Mouse (Mus musculus): ENCODE measurements at regions not wholly inside any gene's neighbourhood (a gene's known extent, or its start where the extent isn't known, plus 50 kb on each side); places are given as distances from the start of the nearest gene placed in this dataset.

GRCm38 (mm10) chr5:119389384-119389783 lies 281.1 kb upstream of the Tbx3 start:
- 82% methylated on average over 9 of the region's 9 CpGs for WGBS
- no peak overlapping the region for H3K27ac ChIP-seq
- H3K9me3 ChIP-seq (ENCODE audit: control insufficient read depth, low read length): no peaks in the 10 kb centered on the region
- no peak for ATAC-seq (ENCODE audit: low FRiP score)
- H3K4me2 ChIP-seq (replicated peaks): no peak overlapping the region
- no peak for DNase-seq (ENCODE audit: low spot score)
- H3K36me3 ChIP-seq (replicated peaks; ENCODE audit: control insufficient read depth, insufficient read depth): no peaks in the 10 kb centered on the region
- H3K4me1 ChIP-seq (replicated peaks; ENCODE audit: control insufficient read depth, insufficient read depth, low read length): no peaks in the 10 kb centered on the region
- H3K9ac ChIP-seq: no peak overlapping the region
- H3K4me3 ChIP-seq (replicated peaks; ENCODE audit: low read length): no peak overlapping the region
- H3K27me3 ChIP-seq (ENCODE audit: control insufficient read depth, insufficient read depth, low read length): no peaks in the 10 kb centered on the region; the same call in 1 of the 2 replicates

GRCm38 (mm10) chr5:119389857-119390256 lies 280.6 kb upstream of the Tbx3 start:
- ATAC-seq (ENCODE audit: low FRiP score) (no peak), DNase-seq (ENCODE audit: low spot score) (no peak)
- Histone ChIP-seq H3K27ac (no peak overlapping the region), H3K4me1 (replicated peaks; ENCODE audit: control insufficient read depth, insufficient read depth, low read length) (no peaks in the 10 kb centered on the region), H3K27me3 (ENCODE audit: control insufficient read depth, insufficient read depth, low read length) (no peaks in the 10 kb centered on the region; the same call in 1 of the 2 replicates), H3K4me2 (replicated peaks) (no peak overlapping the region), H3K36me3 (replicated peaks; ENCODE audit: control insufficient read depth, insufficient read depth) (no peaks in the 10 kb centered on the region), H3K4me3 (replicated peaks; ENCODE audit: low read length) (no peak overlapping the region), H3K9ac (no peak overlapping the region), H3K9me3 (ENCODE audit: control insufficient read depth, low read length) (no peaks in the 10 kb centered on the region)
- 78% methylated on average over 7 of the region's 7 CpGs for WGBS

- Histone ChIP-seq H3K27me3 (ENCODE audit: control insufficient read depth, insufficient read depth, low read length) (no peaks in the 10 kb centered on the region), H3K9ac (no peak overlapping the region), H3K4me3 (replicated peaks; ENCODE audit: low read length) (no peak overlapping the region), H3K4me1 (replicated peaks; ENCODE audit: control insufficient read depth, insufficient read depth, low read length) (peaks cover 4% of the 10 kb centered on the region; the same call in 1 of the 2 replicates), H3K27ac (no peak overlapping the region), H3K36me3 (replicated peaks; ENCODE audit: control insufficient read depth, insufficient read depth) (no peaks in the 10 kb centered on the region), H3K4me2 (replicated peaks) (no peak overlapping the region), H3K9me3 (ENCODE audit: control insufficient read depth, low read length) (no peaks in the 10 kb centered on the region)
- ATAC-seq (ENCODE audit: low FRiP score): no peak
- WGBS: 93% methylated on average over 5 of the region's 5 CpGs
- DNase-seq (ENCODE audit: low spot score): no peak
Observed at GRCm38 (mm10) chr5:119398475-119398874, 272.0 kb upstream of the Tbx3 start.

DNA sequence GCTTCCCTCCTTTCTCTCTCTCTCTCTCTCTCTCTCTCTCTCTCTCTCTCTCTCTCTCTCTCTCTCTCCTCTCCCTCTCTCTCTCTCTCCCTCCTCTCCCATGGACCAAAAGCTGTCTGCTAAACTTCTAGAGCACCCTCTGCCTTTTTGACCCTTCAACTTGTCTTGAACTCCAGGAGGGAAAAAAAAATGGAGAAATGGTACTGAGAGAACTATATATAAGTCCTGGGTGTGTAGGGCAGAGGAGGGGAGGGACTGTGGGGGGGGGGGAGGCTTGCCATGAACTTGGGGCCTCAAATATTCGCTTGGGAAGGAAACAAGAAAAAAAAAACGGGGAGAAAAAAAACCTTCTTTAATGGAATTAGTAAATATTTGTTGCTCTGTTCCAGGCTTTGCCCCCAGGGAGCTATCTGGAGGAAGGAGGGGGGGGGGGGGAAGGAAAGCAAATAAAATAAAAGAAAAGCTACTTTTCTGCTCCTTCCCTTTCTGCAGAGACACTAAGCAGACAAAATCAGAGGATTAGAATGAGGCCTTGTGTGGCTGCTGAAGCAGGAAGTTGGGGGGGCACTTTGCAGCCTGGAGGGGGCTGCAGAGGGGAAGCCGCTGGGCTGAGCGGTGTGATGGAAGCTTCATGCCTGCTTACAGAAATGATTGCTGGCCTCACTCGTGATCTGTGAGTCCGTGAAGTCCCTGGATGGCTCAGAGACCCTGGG lies 270.1 kb upstream of the Tbx3 start:
- Histone ChIP-seq H3K9me3 (ENCODE audit: control insufficient read depth, low read length) (no peaks in the 10 kb centered on the region), H3K27ac (no peak overlapping the region), H3K4me3 (replicated peaks; ENCODE audit: low read length) (no peak overlapping the region), H3K36me3 (replicated peaks; ENCODE audit: control insufficient read depth, insufficient read depth) (no peaks in the 10 kb centered on the region), H3K4me2 (replicated peaks) (no peak overlapping the region), H3K9ac (0 out of 2 replicates have a peak overlapping the region, but pooled peaks have one; percentile 24), H3K4me1 (replicated peaks; ENCODE audit: control insufficient read depth, insufficient read depth, low read length) (peaks cover 4% of the 10 kb centered on the region; the same call in 1 of the 2 replicates), H3K27me3 (ENCODE audit: control insufficient read depth, insufficient read depth, low read length) (no peaks in the 10 kb centered on the region)
- ATAC-seq (ENCODE audit: low FRiP score) (no peak), DNase-seq (ENCODE audit: low spot score) (no peak)
- 24% methylated on average over 6 of the region's 6 CpGs for WGBS

DNA sequence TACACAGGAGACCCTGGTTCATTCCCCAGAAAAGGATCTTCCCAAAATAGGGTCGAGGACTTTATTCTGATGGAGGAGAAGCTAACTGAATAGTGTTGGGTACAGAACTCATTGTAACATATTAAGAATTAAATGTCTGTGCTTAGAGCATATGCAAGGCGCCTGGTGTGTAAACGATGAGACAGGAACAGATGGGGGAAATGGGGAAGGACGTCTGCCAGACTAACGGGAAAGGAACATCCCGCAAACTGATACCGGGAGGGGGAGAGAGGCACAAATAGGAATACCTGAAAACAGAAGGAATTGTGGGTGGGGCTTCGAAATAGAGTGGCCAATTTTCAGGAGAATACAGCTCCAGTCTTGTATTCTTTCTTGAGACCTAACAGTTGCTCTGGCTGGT lies 268.6 kb upstream of the Tbx3 start:
- no peaks in the 10 kb centered on the region for H3K36me3 ChIP-seq (replicated peaks; ENCODE audit: control insufficient read depth, insufficient read depth)
- no peak for ATAC-seq (ENCODE audit: low FRiP score)
- no peaks in the 10 kb centered on the region for H3K9me3 ChIP-seq (ENCODE audit: control insufficient read depth, low read length)
- H3K27ac ChIP-seq: no peak overlapping the region
- no peak overlapping the region for H3K4me2 ChIP-seq (replicated peaks)
- DNase-seq (ENCODE audit: low spot score): no peak
- H3K4me1 ChIP-seq (replicated peaks; ENCODE audit: control insufficient read depth, insufficient read depth, low read length): peaks cover 4% of the 10 kb centered on the region; the same call in 1 of the 2 replicates
- H3K9ac ChIP-seq: no peak overlapping the region
- H3K27me3 ChIP-seq (ENCODE audit: control insufficient read depth, insufficient read depth, low read length): no peaks in the 10 kb centered on the region
- WGBS: 84% methylated on average over 8 of the region's 8 CpGs
- H3K4me3 ChIP-seq (replicated peaks; ENCODE audit: low read length): no peak overlapping the region

DNA sequence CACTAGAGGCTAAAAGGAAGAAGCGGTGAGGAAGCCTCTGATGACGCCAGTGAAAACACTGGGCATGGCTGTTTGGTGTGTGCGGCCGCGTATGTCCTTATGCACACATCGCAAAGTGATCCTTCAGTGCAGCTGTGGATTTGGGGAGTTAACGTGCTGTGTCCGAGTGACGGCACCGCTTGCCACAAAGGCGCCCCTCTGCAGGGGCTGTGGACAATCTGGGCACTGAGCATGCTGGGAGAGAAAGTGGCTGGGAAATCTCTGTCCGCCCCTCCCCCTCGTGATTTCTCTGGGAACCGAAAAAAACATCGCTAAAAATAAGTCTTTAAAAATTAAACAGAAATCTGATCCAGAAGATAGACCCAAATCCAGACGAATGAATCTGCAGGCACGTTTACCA lies 267.8 kb upstream of the Tbx3 start:
- DNase-seq (ENCODE audit: low spot score) (no peak), ATAC-seq (ENCODE audit: low FRiP score) (no peak)
- Histone ChIP-seq H3K4me3 (replicated peaks; ENCODE audit: low read length) (no peak overlapping the region), H3K9me3 (ENCODE audit: control insufficient read depth, low read length) (no peaks in the 10 kb centered on the region), H3K4me2 (replicated peaks) (no peak overlapping the region), H3K27ac (no peak overlapping the region), H3K9ac (no peak overlapping the region), H3K36me3 (replicated peaks; ENCODE audit: control insufficient read depth, insufficient read depth) (no peaks in the 10 kb centered on the region), H3K27me3 (ENCODE audit: control insufficient read depth, insufficient read depth, low read length) (no peaks in the 10 kb centered on the region), H3K4me1 (replicated peaks; ENCODE audit: control insufficient read depth, insufficient read depth, low read length) (peaks cover 4% of the 10 kb centered on the region; the same call in 1 of the 2 replicates)
- WGBS: 77% methylated on average over 17 of the region's 17 CpGs

- no peaks in the 10 kb centered on the region for H3K9me3 ChIP-seq (ENCODE audit: control insufficient read depth, low read length)
- H3K4me2 ChIP-seq (replicated peaks): no peak overlapping the region
- DNase-seq (ENCODE audit: low spot score): no peak
- H3K9ac ChIP-seq: no peak overlapping the region
- no peak overlapping the region for H3K27ac ChIP-seq
- 68% methylated on average over 11 of the region's 11 CpGs for WGBS
- no peaks in the 10 kb centered on the region for H3K4me1 ChIP-seq (replicated peaks; ENCODE audit: control insufficient read depth, insufficient read depth, low read length)
- no peaks in the 10 kb centered on the region for H3K36me3 ChIP-seq (replicated peaks; ENCODE audit: control insufficient read depth, insufficient read depth)
- no peak for ATAC-seq (ENCODE audit: low FRiP score)
- no peak overlapping the region for H3K4me3 ChIP-seq (replicated peaks; ENCODE audit: low read length)
- H3K27me3 ChIP-seq (ENCODE audit: control insufficient read depth, insufficient read depth, low read length): no peaks in the 10 kb centered on the region
Observed at GRCm38 (mm10) chr5:119410966-119411365, 259.5 kb upstream of the Tbx3 start.

DNA sequence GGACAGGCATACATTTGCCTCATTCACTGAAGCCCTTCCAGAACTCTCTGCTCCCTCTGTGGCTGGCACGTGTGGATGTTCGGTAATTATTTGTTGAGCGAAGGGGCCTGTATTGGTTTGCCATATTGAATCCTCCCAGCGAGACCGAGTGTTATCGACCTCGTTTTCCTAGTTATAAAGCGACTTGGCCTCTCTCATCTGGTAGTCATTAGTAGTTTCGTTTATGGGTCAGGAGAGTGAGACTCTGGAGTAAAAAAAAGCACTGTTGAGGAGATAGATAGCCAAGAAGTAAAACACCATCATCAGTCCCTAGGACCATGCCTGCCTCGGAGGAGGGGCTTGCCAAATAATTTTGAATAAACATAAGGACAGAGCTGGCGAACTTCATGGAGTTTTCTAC lies 254.6 kb upstream of the Tbx3 start:
- Histone ChIP-seq H3K27me3 (ENCODE audit: control insufficient read depth, insufficient read depth, low read length) (no peaks in the 10 kb centered on the region), H3K4me3 (replicated peaks; ENCODE audit: low read length) (no peak overlapping the region), H3K4me1 (replicated peaks; ENCODE audit: control insufficient read depth, insufficient read depth, low read length) (no peaks in the 10 kb centered on the region), H3K9me3 (ENCODE audit: control insufficient read depth, low read length) (no peaks in the 10 kb centered on the region), H3K4me2 (replicated peaks) (no peak overlapping the region), H3K36me3 (replicated peaks; ENCODE audit: control insufficient read depth, insufficient read depth) (no peaks in the 10 kb centered on the region), H3K27ac (no peak overlapping the region), H3K9ac (no peak overlapping the region)
- 89% methylated on average over 11 of the region's 11 CpGs for WGBS
- no peak for DNase-seq (ENCODE audit: low spot score)
- ATAC-seq (ENCODE audit: low FRiP score): no peak

DNA sequence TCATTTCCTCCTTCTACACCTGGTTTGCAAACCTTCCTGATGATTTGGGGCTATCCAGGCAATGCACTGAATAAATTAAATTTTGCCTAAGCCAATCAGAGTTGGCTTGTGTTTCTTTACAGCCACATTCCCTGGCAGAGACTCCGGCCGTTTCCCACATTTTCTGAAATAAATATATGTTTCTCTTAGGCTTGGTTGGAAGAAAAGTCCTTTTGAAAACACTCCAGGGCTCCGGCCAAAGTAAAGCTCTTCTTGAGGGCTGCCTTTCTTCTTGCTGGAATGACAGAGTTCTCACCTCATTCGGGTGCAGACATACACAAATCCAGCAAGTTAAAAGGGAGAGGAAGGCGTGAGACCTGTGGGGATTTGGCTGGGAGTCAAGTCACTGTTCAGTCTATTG lies 252.0 kb upstream of the Tbx3 start:
- no peak overlapping the region for H3K4me3 ChIP-seq (replicated peaks; ENCODE audit: low read length)
- no peaks in the 10 kb centered on the region for H3K4me1 ChIP-seq (replicated peaks; ENCODE audit: control insufficient read depth, insufficient read depth, low read length)
- no peaks in the 10 kb centered on the region for H3K9me3 ChIP-seq (ENCODE audit: control insufficient read depth, low read length)
- H3K27ac ChIP-seq: no peak overlapping the region
- no peak overlapping the region for H3K9ac ChIP-seq
- WGBS: 83% methylated on average over 5 of the region's 5 CpGs
- ATAC-seq (ENCODE audit: low FRiP score) (no peak), DNase-seq (ENCODE audit: low spot score) (no peak)
- no peaks in the 10 kb centered on the region for H3K36me3 ChIP-seq (replicated peaks; ENCODE audit: control insufficient read depth, insufficient read depth)
- no peak overlapping the region for H3K4me2 ChIP-seq (replicated peaks)
- H3K27me3 ChIP-seq (ENCODE audit: control insufficient read depth, insufficient read depth, low read length): no peaks in the 10 kb centered on the region

Data from hindbrain, embryonic 14.5 days (tissue).